Mouse (Mus musculus) liver, adult 2 months (tissue): Measurements from ENCODE around the gene Rbmxl1. TPM values are rescaled to one million over a fixed set of nuclear protein-coding genes. Genes with fewer than 3 reads are reported as not detected.
"Not testable (repeated sequence)": the region's sequence is repeated elsewhere in the genome, so short reads cannot be mapped to it uniquely, and the experiment has no call there.

Experiments used
- DNase-seq: peaks from one replicate; pipeline ENCODE4 v3.0.0-alpha.2; 2011; ENCODE audit warnings: low read depth, low spot score; ENCODE audit errors: extremely low read depth
- H3K27ac ChIP-seq: fragments of 200-500 bp; replicated peaks from 2 replicates; pipeline ENCODE4 v1.5.1; 2012; ENCODE audit warnings: low read depth, mild to moderate bottlenecking, control low read depth, inconsistent platforms, low read length; ENCODE audit not compliant: insufficient read depth
- H3K27me3 ChIP-seq: fragments of 200-500 bp; 2 replicates; pipeline ENCODE4 v1.6.1; 2012; ENCODE audit warnings: mild to moderate bottlenecking, moderate library complexity, low read length, inconsistent platforms; ENCODE audit not compliant: control insufficient read depth, insufficient read depth
- H3K36me3 ChIP-seq: fragments of 200-500 bp; 2 replicates; pipeline ENCODE4 v1.6.1; 2012; ENCODE audit warnings: low read length, inconsistent platforms; ENCODE audit not compliant: control insufficient read depth, insufficient read depth
- H3K4me1 ChIP-seq: fragments of 200-500 bp; 2 replicates; pipeline ENCODE4 v1.6.1; 2011; ENCODE audit warnings: low read length; ENCODE audit not compliant: control insufficient read depth, insufficient read depth
- H3K4me3 ChIP-seq: fragments of 200-500 bp; 2 replicates; pipeline ENCODE4 v1.5.1; 2011; ENCODE audit warnings: low read depth, mild to moderate bottlenecking, control low read depth, low read length, moderate library complexity; ENCODE audit not compliant: insufficient read depth
- H3K79me2 ChIP-seq: fragments of 200-500 bp; 2 replicates; pipeline ENCODE4 v1.6.1; 2012; ENCODE audit warnings: inconsistent platforms, mild to moderate bottlenecking, low read length, moderate library complexity; ENCODE audit not compliant: control insufficient read depth, insufficient read depth
- H3K9ac ChIP-seq: fragments of 200-500 bp; 2 replicates; pipeline ENCODE4 v1.6.1; 2012; ENCODE audit warnings: low read depth, mild to moderate bottlenecking, control low read depth, inconsistent platforms, low read length
- CTCF ChIP-seq: fragments of 200-500 bp; IDR thresholded peaks from 2 replicates; pipeline ENCODE4 v1.5.1; 2011; ENCODE audit warnings: low read depth, low read length, control low read depth
- POLR2A ChIP-seq: fragments of 200-500 bp; IDR thresholded peaks from 2 replicates; pipeline ENCODE4 v1.6.1; 2011; ENCODE audit warnings: low read length, control low read depth; ENCODE audit not compliant: insufficient read depth; ENCODE audit errors: extremely low read depth
- WGBS: fragments of 180-500 bp; shearing (Covaris S2); methylation state at CpG from one replicate; pipeline ENCODE4 v1.1.7; 2018; 5-methylcytosine and 5-hydroxymethylcytosine counted together
- polyA plus RNA-seq: library from polyadenylated mRNA; depleted of rRNA; stranded (reverse); fragments of >200 nt; gene quantifications from 2 replicates; pipeline ENCODE4 v1.2.3, GENCODE M21; 2012
- total RNA-seq: library from RNA; depleted of rRNA; stranded (reverse); fragments of >200 nt; gene quantifications from 2 replicates; pipeline ENCODE4 v1.2.3, GENCODE M21; 2014

The Rbmxl1 gene
- total and polyA plus RNA-seq, 2 experiments = 9.9 to 15.0 TPM

DNA sequence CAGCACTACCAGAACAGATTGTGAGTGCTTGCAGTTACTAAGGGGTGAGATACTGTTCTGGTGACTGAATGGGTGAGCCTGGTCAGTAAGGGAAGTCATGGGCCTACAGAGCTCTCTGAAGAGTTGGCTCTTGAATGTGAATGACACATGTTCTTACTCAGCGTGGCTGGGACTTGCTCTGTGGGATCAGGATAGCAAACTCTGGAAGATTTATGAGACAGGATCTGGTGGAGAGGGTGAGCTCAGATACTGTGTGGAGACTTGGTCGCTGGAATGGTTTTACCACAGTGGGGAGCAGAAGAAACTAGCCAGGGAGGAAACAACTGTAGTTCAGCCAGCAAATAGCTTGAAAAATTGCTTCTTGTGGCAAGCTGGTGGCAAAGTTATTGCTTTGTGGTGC is 35.8 kb upstream of the Rbmxl1 start:
- Histone ChIP-seq H3K36me3 (peaks cover 2% of the 10 kb centered on the region; the same call in 1 of the 2 replicates), H3K27ac (no peak overlapping the region), H3K4me1 (no peaks in the 10 kb centered on the region), H3K79me2 (no peaks in the 10 kb centered on the region; the same call in 1 of the 2 replicates), H3K4me3 (no peak overlapping the region), H3K27me3 (no peaks in the 10 kb centered on the region), H3K9ac (no peak overlapping the region)
- TF ChIP-seq POLR2A = no peak
- no peak for TF ChIP-seq CTCF
- WGBS = 87% methylated on average over 2 of the region's 2 CpGs
- no peak for DNase-seq

- 70% methylated on average over 1 of the region's 1 CpGs for WGBS
- Histone ChIP-seq H3K4me3 (no peak overlapping the region), H3K36me3 (peaks cover 2% of the 10 kb centered on the region; the same call in 1 of the 2 replicates), H3K4me1 (no peaks in the 10 kb centered on the region), H3K27me3 (no peaks in the 10 kb centered on the region), H3K9ac (no peak overlapping the region), H3K79me2 (no peaks in the 10 kb centered on the region; the same call in 1 of the 2 replicates), H3K27ac (no peak overlapping the region)
- TF ChIP-seq POLR2A (no peak), CTCF (no peak)
- no peak for DNase-seq
Observed at GRCm38 (mm10) chr8:78543621-78544020, 34.9 kb upstream of the Rbmxl1 start.

GRCm38 (mm10) chr8:78542670-78543069 is 34.0 kb upstream of the Rbmxl1 start:
- H3K9ac ChIP-seq, H3K27ac ChIP-seq, DNase-seq, H3K4me3 ChIP-seq, H3K36me3 ChIP-seq, H3K79me2 ChIP-seq, H3K4me1 ChIP-seq, H3K27me3 ChIP-seq: not testable (repeated sequence)
- 97% methylated on average over 6 of the region's 6 CpGs for WGBS

DNA sequence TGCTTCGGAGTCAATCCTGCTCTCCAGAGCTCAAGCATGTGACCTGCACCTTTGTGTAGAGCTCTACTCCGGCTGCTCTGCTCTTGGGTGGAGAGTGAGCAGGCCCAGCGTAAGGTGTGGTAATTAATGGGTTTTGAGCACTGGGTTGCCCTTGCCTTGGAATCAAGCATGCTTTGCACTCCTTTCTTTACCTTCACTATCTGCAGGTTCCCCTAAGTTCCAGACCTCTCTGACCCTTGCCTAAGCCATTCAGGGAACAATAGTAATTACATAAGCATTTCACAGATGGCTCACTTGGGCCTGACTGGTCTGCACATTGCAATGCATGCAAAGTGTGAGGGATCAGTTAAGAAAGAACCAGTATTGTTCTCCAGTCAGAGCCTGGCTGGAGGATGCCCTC is 29.1 kb upstream of the Rbmxl1 start:
- Histone ChIP-seq H3K4me3 (no peak overlapping the region), H3K36me3 (peaks cover 11% of the 10 kb centered on the region), H3K79me2 (no peaks in the 10 kb centered on the region), H3K27me3 (no peaks in the 10 kb centered on the region), H3K9ac (no peak overlapping the region), H3K27ac (no peak overlapping the region), H3K4me1 (no peaks in the 10 kb centered on the region)
- TF ChIP-seq CTCF = no peak
- no peak for TF ChIP-seq POLR2A
- 97% methylated on average over 3 of the region's 3 CpGs for WGBS
- no peak for DNase-seq

DNA sequence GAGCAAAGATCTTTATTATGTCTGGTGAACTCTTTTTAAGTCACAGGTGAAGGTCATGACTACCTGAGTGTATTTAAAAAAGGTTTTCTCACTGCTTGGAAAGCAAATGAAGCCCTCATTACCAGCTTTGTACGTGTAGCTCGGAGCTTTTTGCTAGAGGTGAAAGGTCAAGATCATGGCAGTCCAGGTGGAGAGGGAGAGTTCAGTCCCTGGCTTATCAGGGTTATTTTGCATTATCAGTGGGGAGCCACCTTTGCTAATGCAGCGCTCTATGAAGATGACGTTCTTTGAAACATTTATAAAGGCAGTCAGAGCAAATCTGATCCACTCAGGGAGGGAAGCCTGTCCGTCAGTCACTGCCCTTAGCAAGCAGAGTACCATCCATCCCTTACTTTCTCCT is 28.0 kb upstream of the Rbmxl1 start:
- H3K4me3 ChIP-seq = no peak overlapping the region
- H3K27ac ChIP-seq = no peak overlapping the region
- H3K4me1 ChIP-seq = no peaks in the 10 kb centered on the region
- peaks cover 14% of the 10 kb centered on the region for H3K36me3 ChIP-seq
- no peak for DNase-seq
- no peak overlapping the region for H3K9ac ChIP-seq
- no peaks in the 10 kb centered on the region for H3K27me3 ChIP-seq
- no peak for TF ChIP-seq POLR2A
- TF ChIP-seq CTCF = no peak
- H3K79me2 ChIP-seq = no peaks in the 10 kb centered on the region
- 74% methylated on average over 5 of the region's 5 CpGs for WGBS

DNA sequence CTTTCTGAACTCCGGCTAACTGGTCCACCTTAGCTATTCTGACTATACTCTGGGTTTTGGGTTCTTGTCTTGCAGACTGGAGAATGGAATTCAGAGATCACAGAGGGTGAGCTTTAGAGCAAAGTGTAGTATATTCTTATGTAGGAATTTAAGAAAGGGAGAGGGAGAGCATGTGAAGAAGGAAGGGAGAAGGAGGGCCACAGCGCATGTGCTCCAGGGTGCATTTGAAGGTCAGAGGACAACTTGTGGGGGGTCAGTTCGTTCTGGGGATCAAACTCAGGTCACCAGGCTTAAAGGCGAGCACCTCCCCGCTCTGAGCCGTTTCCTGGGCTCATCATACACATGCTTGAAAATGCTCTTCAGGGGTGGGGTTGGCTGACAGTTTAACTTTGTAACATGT is 25.3 kb upstream of the Rbmxl1 start:
- Histone ChIP-seq H3K27ac (no peak overlapping the region), H3K36me3 (peaks cover 19% of the 10 kb centered on the region), H3K4me1 (no peaks in the 10 kb centered on the region), H3K9ac (no peak overlapping the region), H3K27me3 (no peaks in the 10 kb centered on the region), H3K79me2 (no peaks in the 10 kb centered on the region), H3K4me3 (no peak overlapping the region)
- TF ChIP-seq CTCF (no peak), POLR2A (no peak)
- 94% methylated on average over 6 of the region's 6 CpGs for WGBS
- DNase-seq = no peak
